Mouse (Mus musculus): ENCODE measurements around the gene Gm16381.
"Not testable (repeated sequence)": the region's sequence is repeated elsewhere in the genome, so short reads cannot be mapped to it uniquely, and the experiment has no call there.

Gm16381 gene

DNA sequence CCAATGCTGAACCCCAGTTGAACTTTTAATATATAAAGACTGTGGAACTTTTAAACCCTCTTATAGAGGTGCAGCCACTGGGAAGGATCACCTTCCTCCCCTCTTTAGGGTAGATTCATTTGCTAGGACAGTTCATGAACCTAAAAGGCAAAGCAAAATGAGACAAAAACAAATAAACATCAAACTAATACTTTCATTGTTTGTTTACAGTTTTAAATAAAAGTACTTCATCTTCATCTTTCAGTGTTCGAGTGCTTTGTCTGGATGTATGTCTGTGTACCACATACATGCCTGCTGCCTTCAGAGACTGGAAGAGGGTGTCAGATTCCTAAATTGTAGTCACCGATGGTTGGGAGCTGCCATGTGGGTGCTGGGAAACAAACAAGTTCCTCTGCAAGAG is at the start of gene Gm16381:
Gene Gm16381, minus strand, starts transcription at position 101 of the 400 bp plus-strand sequence.
- DNase-seq, result not testable (repeated sequence)

DNA sequence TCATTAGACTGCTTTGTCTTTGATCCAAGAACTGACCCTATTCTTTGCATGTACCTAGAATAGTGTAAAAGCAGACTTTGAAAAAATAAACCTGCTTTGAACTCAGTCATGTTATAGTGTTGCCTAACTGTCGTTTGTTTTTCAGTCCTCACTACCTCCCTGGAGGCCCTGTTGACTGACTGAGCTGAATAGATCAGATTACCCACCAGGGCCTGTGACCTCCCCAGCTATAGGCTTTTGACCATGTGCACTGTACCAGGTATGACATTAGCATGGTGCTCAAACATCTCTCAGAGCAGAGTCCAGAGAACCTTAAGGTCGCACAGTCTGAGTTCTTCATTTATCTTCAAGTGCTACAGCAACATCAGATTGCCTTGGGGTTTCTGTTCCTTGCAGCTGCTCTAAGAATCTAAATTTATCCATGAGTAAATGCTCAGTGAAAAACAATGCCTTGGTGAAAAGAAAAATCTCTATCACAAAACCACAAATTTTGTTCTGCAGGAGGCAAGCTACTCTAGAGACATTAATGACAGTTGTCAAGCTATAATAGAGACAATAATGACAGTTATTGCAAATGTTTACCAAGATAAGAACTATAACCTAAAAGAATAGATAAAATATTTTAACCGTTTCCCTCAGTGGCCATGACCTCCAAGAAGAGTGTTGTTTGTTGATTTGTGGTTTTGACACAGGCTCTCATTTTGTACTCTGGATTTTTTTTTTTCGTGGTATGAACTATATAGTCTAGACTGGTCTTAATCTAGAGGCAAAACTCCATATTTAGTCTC is 8.7 kb upstream of the Gm16381 start:
- DNase-seq, result not testable (repeated sequence)

DNA sequence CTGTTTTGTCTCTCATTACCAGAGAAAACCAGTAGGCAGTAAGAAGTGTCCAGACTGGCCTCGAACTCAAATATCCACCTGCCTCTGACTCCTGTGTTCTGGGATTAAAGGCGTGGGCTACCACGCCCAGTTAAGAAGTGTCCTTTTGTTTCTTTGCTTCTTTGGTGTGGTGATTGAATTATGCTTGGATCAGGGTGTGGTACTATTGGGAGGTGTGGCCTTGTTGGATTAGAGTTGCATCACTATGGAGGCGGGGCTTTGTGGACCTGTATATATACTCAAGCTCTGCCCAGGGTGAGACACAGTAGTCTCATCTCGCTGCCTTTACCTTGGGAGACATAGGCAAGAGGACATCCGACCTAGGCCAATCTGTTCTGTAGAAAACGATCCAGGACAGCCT is 25.9 kb downstream of the Gm16381 start, which contains the start of gene Gm4027:
Gene Gm4027, plus strand, starts transcription at position 301 of the 400 bp plus-strand sequence.
- DNase-seq, result not testable (repeated sequence)

DNA sequence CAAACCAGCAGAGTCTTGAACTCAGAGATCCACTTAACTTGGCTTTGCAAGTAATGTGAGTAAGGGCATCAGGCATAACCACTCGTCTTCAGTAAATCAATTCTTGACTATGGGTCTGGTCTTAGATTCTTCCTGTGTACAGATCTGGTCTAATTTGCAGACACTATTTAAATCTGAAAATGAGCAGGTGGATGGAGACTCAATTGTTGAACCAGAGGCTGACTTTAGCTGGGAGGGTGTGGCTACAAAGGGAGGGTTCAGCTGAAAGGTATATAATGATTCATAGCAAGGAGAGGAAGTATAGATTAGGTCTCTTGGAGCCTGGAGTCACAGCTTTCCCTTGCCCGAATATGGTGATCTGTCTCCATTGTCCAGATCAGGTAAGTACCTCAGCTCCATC is 42.0 kb downstream of the Gm16381 start, which contains the start of gene Oog1:
Gene Oog1, plus strand, starts transcription at position 301 of the 400 bp plus-strand sequence.
- not testable (repeated sequence) for DNase-seq

DNA sequence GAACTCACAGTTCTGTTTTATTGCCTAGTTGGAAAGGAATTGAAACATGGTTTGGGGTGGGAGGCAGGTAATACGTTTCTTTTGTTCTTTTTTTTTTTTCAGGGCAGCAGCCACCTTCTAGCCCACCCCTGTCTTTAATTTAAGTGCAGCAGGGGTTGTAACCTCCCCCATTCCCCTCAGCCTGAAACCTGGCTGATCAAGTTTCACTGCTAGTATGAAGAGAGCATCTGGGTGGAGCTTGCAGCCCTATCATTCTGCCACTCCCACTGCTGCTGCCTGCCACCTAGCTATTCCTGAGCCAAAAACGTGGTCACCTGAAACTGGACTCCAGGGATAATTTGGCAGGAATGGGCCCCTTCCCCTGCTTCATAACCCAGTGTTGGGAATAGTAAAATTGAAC is 43.0 kb downstream of the Gm16381 start:
- not testable (repeated sequence) for DNase-seq
